Mouse (Mus musculus): ENCODE measurements around the gene Erc2.

- TF ChIP-seq CTCF (IDR thresholded peaks at IDR 0.05; ENCODE audit: low read depth) = no peak
- no peak for TF ChIP-seq EP300 (IDR thresholded peaks at IDR 0.05; ENCODE audit: low read depth)
Measured at GRCm38 (mm10) chr14:28409390-28409789, 787.2 kb downstream of the Erc2 start.

Data from liver, postnatal 0 days (tissue).